Mouse (Mus musculus) layer of hippocampus, adult 11-12 months (tissue): ENCODE data around the gene R3hdml.
A peak's percentile ranks its signal among the peaks of the same experiment; 100 is the strongest.

Experiments used
- DNase-seq: peaks from one replicate; pipeline ENCODE4 v3.0.0; 2022; ENCODE audit warnings: low spot score

R3hdml gene

GRCm38 (mm10) chr2:163472466-163472851, 19.7 kb upstream of the R3hdml start, which contains the start of gene Fitm2:
Fitm2 (minus strand) TSS chr2:163472629.
- DNase-seq, result peak; percentile 96

- DNase-seq, result no peak
Observed at GRCm38 (mm10) chr2:163480191-163480825, 11.8 kb upstream of the R3hdml start.

GRCm38 (mm10) chr2:163481539-163482029, 10.5 kb upstream of the R3hdml start:
- no peak for DNase-seq

- no peak for DNase-seq
Observed at GRCm38 (mm10) chr2:163487360-163487759, 4.8 kb upstream of the R3hdml start.

- DNase-seq, result no peak
Observed at GRCm38 (mm10) chr2:163489725-163490291, 2.3 kb upstream of the R3hdml start.

- DNase-seq, result no peak
Observed at GRCm38 (mm10) chr2:163490656-163491055, 1.5 kb upstream of the R3hdml start.

GRCm38 (mm10) chr2:163491351-163491750, 767 bp upstream of the R3hdml start:
- DNase-seq, result no peak

- no peak for DNase-seq
Observed at GRCm38 (mm10) chr2:163493031-163493430, 913 bp downstream of the R3hdml start.

- no peak for DNase-seq
Observed at GRCm38 (mm10) chr2:163493976-163494375, 1.9 kb downstream of the R3hdml start.

- DNase-seq, result no peak
Observed at GRCm38 (mm10) chr2:163494456-163494855, 2.3 kb downstream of the R3hdml start.

- no peak for DNase-seq
Observed at GRCm38 (mm10) chr2:163502219-163502618, 10.1 kb downstream of the R3hdml start.

- DNase-seq, result no peak
Observed at GRCm38 (mm10) chr2:163503191-163503590, 11.1 kb downstream of the R3hdml start.

- no peak for DNase-seq
Observed at GRCm38 (mm10) chr2:163506300-163507004, 14.3 kb downstream of the R3hdml start, which contains the start of gene Hnf4a. Hnf4a (plus strand) TSS chr2:163506808.

GRCm38 (mm10) chr2:163525761-163526243, 33.7 kb downstream of the R3hdml start:
- DNase-seq, result no peak

- no peak for DNase-seq
Observed at GRCm38 (mm10) chr2:163527497-163527896, 35.4 kb downstream of the R3hdml start.

- no peak for DNase-seq
Observed at GRCm38 (mm10) chr2:163530418-163530817, 38.3 kb downstream of the R3hdml start.

- peak; percentile 80 for DNase-seq
Observed at GRCm38 (mm10) chr2:163531917-163532316, 39.8 kb downstream of the R3hdml start.

- no peak for DNase-seq
Observed at GRCm38 (mm10) chr2:163533226-163533625, 41.1 kb downstream of the R3hdml start.

GRCm38 (mm10) chr2:163534958-163535524, 42.9 kb downstream of the R3hdml start:
- DNase-seq, result peak; percentile 94

- DNase-seq, result no peak
Observed at GRCm38 (mm10) chr2:163537443-163537842, 45.3 kb downstream of the R3hdml start.

- peak; percentile 24 for DNase-seq
Observed at GRCm38 (mm10) chr2:163538410-163538809, 46.3 kb downstream of the R3hdml start.

- no peak for DNase-seq
Observed at GRCm38 (mm10) chr2:163539321-163540040, 47.4 kb downstream of the R3hdml start.
